Mouse (Mus musculus) embryonic facial prominence, embryonic 10.5 days (tissue): ENCODE measurements around the gene Sipa1l3. TPM values are rescaled to one million over a fixed set of nuclear protein-coding genes. Genes with fewer than 3 reads are reported as not detected.

ENCODE experiments used
- DNase-seq: peaks from one replicate; pipeline ENCODE4 v3.0.0-alpha.2; 2017; ENCODE audit warnings: low spot score
- H3K27ac ChIP-seq: fragments of 300-500 bp; sonication (generic); replicated peaks from 2 replicates; pipeline ENCODE4 v1.5.1; 2016; ENCODE audit warnings: mild to moderate bottlenecking
- H3K27me3 ChIP-seq: fragments of 300-500 bp; sonication (generic); replicated peaks from 2 replicates; pipeline ENCODE4 v1.6.1; 2016; ENCODE audit warnings: low read depth, mild to moderate bottlenecking; ENCODE audit not compliant: poor library complexity, severe bottlenecking
- H3K36me3 ChIP-seq: fragments of 300-500 bp; sonication (generic); replicated peaks from 2 replicates; pipeline ENCODE4 v1.6.1; 2016; ENCODE audit warnings: mild to moderate bottlenecking, moderate library complexity
- H3K4me1 ChIP-seq: fragments of 300-500 bp; sonication (generic); 2 replicates; pipeline ENCODE4 v1.6.1; 2016
- H3K4me3 ChIP-seq: fragments of 300-500 bp; sonication (generic); 2 replicates; pipeline ENCODE4 v1.5.1; 2016; ENCODE audit warnings: mild to moderate bottlenecking, moderate library complexity
- H3K9me3 ChIP-seq: fragments of 300-500 bp; sonication (generic); 2 replicates; pipeline ENCODE4 v1.6.1; 2016; ENCODE audit warnings: mild to moderate bottlenecking
- WGBS: fragments of 180-500 bp; shearing (Covaris S2); methylation state at CpG from one replicate; pipeline ENCODE4 v1.1.7; 2016; 5-methylcytosine and 5-hydroxymethylcytosine counted together
- polyA plus RNA-seq: library from polyadenylated mRNA; unstranded; fragments of >200 nt; fragmentation: Nextera tagmentation; extraction: Ambion mirVana; gene quantifications from 2 replicates; pipeline ENCODE4 v1.2.1, GENCODE M21; 2016

The Sipa1l3 gene
- polyA plus RNA-seq, 1 experiment from 2014 or later: 9.2 TPM

- H3K27ac ChIP-seq: peak overlapping the region; percentile 51; the same call in 1 of the 2 replicates
- no peaks in the 10 kb centered on the region for H3K9me3 ChIP-seq
- peaks cover 40% of the 10 kb centered on the region for H3K4me1 ChIP-seq
- H3K36me3 ChIP-seq: no peaks in the 10 kb centered on the region
- H3K4me3 ChIP-seq: no peak overlapping the region
- H3K27me3 ChIP-seq: no peaks in the 10 kb centered on the region
- no peak for DNase-seq
- WGBS: 60% methylated on average over 8 of the region's 8 CpGs
These were observed 106.4 kb downstream of the Sipa1l3 start for GRCm38 (mm10) chr7:29411838-29412580.

GRCm38 (mm10) chr7:29411216-29411816 lies 107.1 kb downstream of the Sipa1l3 start:
- H3K27ac ChIP-seq: peak overlapping the region; percentile 48; the same call in 1 of the 2 replicates

DNA sequence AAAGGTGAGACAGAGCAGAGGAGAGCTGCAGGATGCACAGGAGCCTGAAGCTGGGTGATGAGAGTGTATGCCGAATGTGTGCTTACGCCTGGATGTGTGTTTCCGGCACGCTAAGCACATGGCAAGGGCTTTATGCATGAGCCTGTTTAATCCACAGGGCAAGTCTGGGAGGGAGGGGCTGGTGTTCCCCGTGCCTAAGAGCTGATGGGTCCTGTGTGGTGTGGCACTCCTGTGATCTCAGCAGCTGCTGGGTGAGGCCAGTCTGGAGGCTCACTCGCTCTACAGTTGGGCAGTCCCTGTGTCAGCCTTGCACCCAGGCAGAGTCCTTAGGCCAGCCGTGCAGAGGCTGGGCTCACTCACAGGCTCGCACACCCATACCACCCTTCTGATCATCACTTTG lies 108.0 kb downstream of the Sipa1l3 start:
- no peak for DNase-seq
- Histone ChIP-seq H3K36me3 (0 out of 2 replicates have a peak, but pooled peaks cover 6% of the 10 kb centered on the region), H3K4me3 (no peak overlapping the region), H3K27ac (peak overlapping the region; percentile 24), H3K9me3 (no peaks in the 10 kb centered on the region), H3K27me3 (no peaks in the 10 kb centered on the region), H3K4me1 (peaks cover 36% of the 10 kb centered on the region)
- WGBS: 86% methylated on average over 8 of the region's 8 CpGs

More at GRCm38 (mm10) chr7:29411216-29411816, 107.1 kb downstream of the Sipa1l3 start:
- no peak overlapping the region for H3K4me3 ChIP-seq
- no peaks in the 10 kb centered on the region for H3K27me3 ChIP-seq
- no peaks in the 10 kb centered on the region for H3K36me3 ChIP-seq
- peak; percentile 23 for DNase-seq
- H3K4me1 ChIP-seq: peaks cover 36% of the 10 kb centered on the region
- 44% methylated on average over 4 of the region's 4 CpGs for WGBS
- H3K9me3 ChIP-seq: no peaks in the 10 kb centered on the region

DNA sequence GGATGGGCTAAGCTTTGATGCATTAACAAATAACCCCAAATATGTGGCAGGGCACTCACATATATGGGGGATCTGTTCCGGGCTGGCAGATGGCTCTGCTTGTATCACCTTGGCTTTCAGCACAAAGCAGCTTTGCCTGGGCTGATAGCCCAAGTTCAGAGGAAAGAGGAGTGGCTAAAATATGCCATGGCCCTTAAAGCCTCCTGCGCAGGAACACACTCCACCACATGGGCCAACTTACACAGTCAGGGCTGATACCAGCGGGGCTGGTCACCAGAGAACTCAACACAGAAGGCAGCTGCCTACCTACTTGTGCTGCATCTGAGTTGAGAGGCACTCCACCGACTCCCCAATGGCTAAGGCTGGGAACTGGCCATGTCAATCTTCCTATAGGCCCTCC lies 111.6 kb downstream of the Sipa1l3 start:
- WGBS: 88% methylated on average over 4 of the region's 4 CpGs
- Histone ChIP-seq H3K27ac (no peak overlapping the region), H3K27me3 (no peaks in the 10 kb centered on the region), H3K4me1 (peaks cover 22% of the 10 kb centered on the region), H3K36me3 (0 out of 2 replicates have a peak, but pooled peaks cover 9% of the 10 kb centered on the region), H3K4me3 (no peak overlapping the region), H3K9me3 (no peaks in the 10 kb centered on the region)
- DNase-seq: no peak

DNA sequence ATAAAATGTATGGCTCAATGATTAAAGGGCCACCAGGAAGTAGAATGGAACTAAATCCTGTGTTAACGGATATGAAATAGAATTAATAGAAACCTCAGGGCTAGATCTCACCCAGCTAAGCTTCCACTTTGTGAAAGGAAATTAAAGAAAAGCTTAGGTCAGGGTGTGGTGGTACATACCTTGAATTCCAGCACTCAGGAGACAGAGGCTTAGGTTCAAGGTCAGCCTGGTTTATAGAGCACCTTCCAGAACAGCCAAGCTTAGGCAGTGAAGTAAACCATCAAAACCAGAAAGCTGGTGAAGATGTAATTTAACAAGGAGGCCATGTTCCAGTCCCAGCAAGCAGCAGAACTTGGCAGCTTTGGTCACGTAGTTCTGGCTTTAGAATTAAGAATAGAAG lies 114.3 kb downstream of the Sipa1l3 start:
- Histone ChIP-seq H3K36me3 (peaks cover 31% of the 10 kb centered on the region), H3K27me3 (no peaks in the 10 kb centered on the region), H3K4me1 (0 out of 2 replicates have a peak, but pooled peaks cover 1% of the 10 kb centered on the region), H3K4me3 (no peak overlapping the region), H3K9me3 (no peaks in the 10 kb centered on the region), H3K27ac (no peak overlapping the region)
- WGBS: 96% methylated on average over 2 of the region's 2 CpGs
- DNase-seq: no peak

GRCm38 (mm10) chr7:29402015-29402414 lies 116.4 kb downstream of the Sipa1l3 start:
- H3K27ac ChIP-seq: no peak overlapping the region
- 94% methylated on average over 4 of the region's 4 CpGs for WGBS
- H3K27me3 ChIP-seq: no peaks in the 10 kb centered on the region
- no peaks in the 10 kb centered on the region for H3K4me1 ChIP-seq
- DNase-seq: no peak
- H3K36me3 ChIP-seq: peaks cover 46% of the 10 kb centered on the region
- H3K9me3 ChIP-seq: no peaks in the 10 kb centered on the region
- H3K4me3 ChIP-seq: no peak overlapping the region

- 95% methylated on average over 8 of the region's 8 CpGs for WGBS
These were observed 118.0 kb downstream of the Sipa1l3 start for GRCm38 (mm10) chr7:29400451-29400850.

GRCm38 (mm10) chr7:29399056-29399455 lies 119.4 kb downstream of the Sipa1l3 start:
- H3K27ac ChIP-seq: no peak overlapping the region

More at GRCm38 (mm10) chr7:29400451-29400850, 118.0 kb downstream of the Sipa1l3 start:
- Histone ChIP-seq H3K9me3 (no peaks in the 10 kb centered on the region), H3K4me1 (no peaks in the 10 kb centered on the region), H3K27me3 (no peaks in the 10 kb centered on the region), H3K27ac (0 out of 2 replicates have a peak overlapping the region, but pooled peaks have one; percentile 26), H3K36me3 (peaks cover 55% of the 10 kb centered on the region), H3K4me3 (no peak overlapping the region)
- no peak for DNase-seq

GRCm38 (mm10) chr7:29397486-29397885 lies 121.0 kb downstream of the Sipa1l3 start:
- Histone ChIP-seq H3K9me3 (no peaks in the 10 kb centered on the region), H3K4me1 (no peaks in the 10 kb centered on the region), H3K36me3 (peaks cover 74% of the 10 kb centered on the region), H3K27me3 (no peaks in the 10 kb centered on the region), H3K4me3 (no peak overlapping the region), H3K27ac (no peak overlapping the region)
- DNase-seq: no peak
- WGBS: 88% methylated on average over 3 of the region's 3 CpGs

More at GRCm38 (mm10) chr7:29399056-29399455, 119.4 kb downstream of the Sipa1l3 start:
- no peaks in the 10 kb centered on the region for H3K9me3 ChIP-seq
- 93% methylated on average over 9 of the region's 9 CpGs for WGBS
- peaks cover 67% of the 10 kb centered on the region for H3K36me3 ChIP-seq
- H3K27me3 ChIP-seq: no peaks in the 10 kb centered on the region
- no peak for DNase-seq
- no peaks in the 10 kb centered on the region for H3K4me1 ChIP-seq
- H3K4me3 ChIP-seq: no peak overlapping the region

- no peak overlapping the region for H3K27ac ChIP-seq
- H3K4me1 ChIP-seq: no peaks in the 10 kb centered on the region
- no peak for DNase-seq
- peaks cover 74% of the 10 kb centered on the region for H3K36me3 ChIP-seq
- no peaks in the 10 kb centered on the region for H3K9me3 ChIP-seq
- H3K4me3 ChIP-seq: no peak overlapping the region
- 94% methylated on average over 16 of the region's 16 CpGs for WGBS
- no peaks in the 10 kb centered on the region for H3K27me3 ChIP-seq
These were observed 121.5 kb downstream of the Sipa1l3 start for GRCm38 (mm10) chr7:29396943-29397340.

- no peaks in the 10 kb centered on the region for H3K4me1 ChIP-seq
- peaks cover 74% of the 10 kb centered on the region for H3K36me3 ChIP-seq
- no peak overlapping the region for H3K27ac ChIP-seq
- H3K4me3 ChIP-seq: no peak overlapping the region
- H3K9me3 ChIP-seq: no peaks in the 10 kb centered on the region
- DNase-seq: no peak
- no peaks in the 10 kb centered on the region for H3K27me3 ChIP-seq
- whole genome bisulfite sequencing: 87% methylated on average over 12 of the region's 12 CpGs
These were observed 122.1 kb downstream of the Sipa1l3 start for GRCm38 (mm10) chr7:29396216-29396942.

- 87% methylated on average over 4 of the region's 4 CpGs for WGBS
- Histone ChIP-seq H3K36me3 (peaks cover 66% of the 10 kb centered on the region), H3K27ac (no peak overlapping the region)
These were observed 123.3 kb downstream of the Sipa1l3 start for GRCm38 (mm10) chr7:29395179-29395578.

More at GRCm38 (mm10) chr7:29395179-29395578, 123.3 kb downstream of the Sipa1l3 start:
- no peak for DNase-seq
- H3K27me3 ChIP-seq: no peaks in the 10 kb centered on the region
- H3K4me1 ChIP-seq: peaks cover 3% of the 10 kb centered on the region; the same call in 1 of the 2 replicates
- no peak overlapping the region for H3K4me3 ChIP-seq
- H3K9me3 ChIP-seq: no peaks in the 10 kb centered on the region
